ENCODE assay signal across 8 mouse cellular contexts in the genomic region with DNA sequence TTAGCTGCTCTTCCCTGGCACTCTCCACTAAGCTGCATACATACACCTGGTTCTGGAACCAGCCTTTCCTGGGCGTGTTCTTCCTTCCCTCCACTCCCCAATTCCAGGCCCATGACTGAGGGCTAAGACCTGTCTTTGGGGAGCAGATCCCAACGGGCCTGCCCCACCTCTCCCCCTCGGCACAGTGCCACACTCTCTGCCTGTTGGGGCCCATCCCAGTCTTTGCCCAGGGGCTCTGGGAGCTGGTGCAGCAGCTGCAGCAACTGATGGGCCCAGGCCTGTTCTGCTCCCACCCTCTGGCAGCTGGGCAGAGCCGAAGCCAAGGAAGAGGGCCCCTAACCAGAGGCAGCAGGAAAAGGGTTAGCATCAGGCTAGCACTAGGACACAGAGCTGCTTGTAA. TPM values are rescaled to one million over a fixed set of nuclear protein-coding genes. Genes with fewer than 3 reads are reported as not detected.
DNase-seq lines count a peak whose midpoint lies in the region; ATAC-seq lines count a peak whose summit lies in the region.

No protein-coding gene starts in this region.

- peaks cover 66% of the 10 kb centered on the region for H3K4me1 ChIP-seq in megakaryocyte, embryonic 14.5 days
- peaks cover 52% of the 10 kb centered on the region for H3K4me1 ChIP-seq in forebrain, embryonic 16.5 days (replicated peaks; ENCODE audit: control insufficient read depth, insufficient read depth, low read length)
- peaks cover 45% of the 10 kb centered on the region for H3K4me1 ChIP-seq in limb, embryonic 15.5 days
- peaks cover 43% of the 10 kb centered on the region for H3K4me1 ChIP-seq in stomach, embryonic 15.5 days

- WGBS in forebrain, embryonic 16.5 days: 7% methylated on average over 4 of the region's 4 CpGs
- WGBS in limb, embryonic 15.5 days: 7% methylated on average over 4 of the region's 4 CpGs
- 15% methylated on average over 4 of the region's 4 CpGs for WGBS in stomach, embryonic 15.5 days

- ATAC-seq in megakaryocyte, adult 5-6 weeks (ENCODE audit: poor library complexity, severe bottlenecking): no peak
- ATAC-seq in forebrain, embryonic 16.5 days: peak; percentile 29; the same call in 1 of the 2 replicates
- 0 out of 2 replicates have a peak, but pooled peaks have one; percentile 8 for ATAC-seq in limb, embryonic 15.5 days (ENCODE audit: insufficient number of reproducible peaks, low FRiP score, low TSS enrichment, low read depth)
- no peak for ATAC-seq in stomach, embryonic 15.5 days (ENCODE audit: insufficient read depth, low FRiP score, low read depth)

- H3K9ac ChIP-seq in forebrain, embryonic 16.5 days (replicated peaks; ENCODE audit: low read depth, low read length): peak overlapping the region; percentile 37; the same call in 1 of the 2 replicates
- peak overlapping the region; percentile 18; the same call in 1 of the 2 replicates for H3K9ac ChIP-seq in limb, embryonic 15.5 days
- H3K9ac ChIP-seq in stomach, embryonic 15.5 days: no peak overlapping the region

- peak overlapping the region; percentile 95 for H3K4me2 ChIP-seq in forebrain, embryonic 16.5 days (ENCODE audit: low read length)
- H3K4me2 ChIP-seq in limb, embryonic 15.5 days: peak overlapping the region; percentile 76
- peak overlapping the region; percentile 85 for H3K4me2 ChIP-seq in stomach, embryonic 15.5 days

- no peak for DNase-seq in ovary, adult 18-20 months (ENCODE audit: low spot score)
- DNase-seq in cerebellum, adult 8-10 months: no peak
- DNase-seq in left cerebral cortex, postnatal 25 days (ENCODE audit: low spot score in 2 of 2): no peak

- intact Hi-C loops in left cerebral cortex, postnatal 25 days (cut with DNase I): no loop called here

- H3K27ac ChIP-seq in forebrain, embryonic 16.5 days (ENCODE audit: low read length): 0 out of 2 replicates have a peak overlapping the region, but pooled peaks have one; percentile 26
- peak overlapping the region; percentile 94 for H3K27ac ChIP-seq in limb, embryonic 15.5 days
- H3K27ac ChIP-seq in stomach, embryonic 15.5 days: peak overlapping the region; percentile 83

- peaks cover 64% of the 10 kb centered on the region for H3K27me3 ChIP-seq in megakaryocyte, embryonic 14.5 days (replicated peaks)
- H3K27me3 ChIP-seq in forebrain, embryonic 16.5 days (replicated peaks; ENCODE audit: control insufficient read depth, insufficient read depth, low read length): peaks cover 3% of the 10 kb centered on the region; the same call in 1 of the 2 replicates
- no peaks in the 10 kb centered on the region for H3K27me3 ChIP-seq in limb, embryonic 15.5 days
- H3K27me3 ChIP-seq in stomach, embryonic 15.5 days (replicated peaks): no peaks in the 10 kb centered on the region

- H3K4me3 ChIP-seq in megakaryocyte, embryonic 14.5 days (replicated peaks): peak overlapping the region; percentile 38
- peak overlapping the region; percentile 70 for H3K4me3 ChIP-seq in forebrain, embryonic 16.5 days (replicated peaks; ENCODE audit: low read length)
- H3K4me3 ChIP-seq in limb, embryonic 15.5 days: peak overlapping the region; percentile 94
- peak overlapping the region; percentile 74 for H3K4me3 ChIP-seq in stomach, embryonic 15.5 days (replicated peaks)

- H3K36me3 ChIP-seq in megakaryocyte, embryonic 14.5 days (replicated peaks; ENCODE audit: low read length): peaks cover 13% of the 10 kb centered on the region
- H3K36me3 ChIP-seq in forebrain, embryonic 16.5 days (ENCODE audit: control insufficient read depth, insufficient read depth): no peaks in the 10 kb centered on the region
- H3K36me3 ChIP-seq in limb, embryonic 15.5 days: peaks cover 32% of the 10 kb centered on the region
- H3K36me3 ChIP-seq in stomach, embryonic 15.5 days: peaks cover 11% of the 10 kb centered on the region

- H3K9me3 ChIP-seq in megakaryocyte, embryonic 14.5 days: no peaks in the 10 kb centered on the region
- no peaks in the 10 kb centered on the region for H3K9me3 ChIP-seq in forebrain, embryonic 16.5 days (ENCODE audit: control insufficient read depth, low read length)
- H3K9me3 ChIP-seq in limb, embryonic 15.5 days: no peaks in the 10 kb centered on the region
- no peaks in the 10 kb centered on the region for H3K9me3 ChIP-seq in stomach, embryonic 15.5 days

RNA-seq across cellular contexts. Expression of a gene that starts 3.1 kb away (rescaled TPM):
- 1.0 and 2.6 TPM in 2 replicates for polyA plus RNA-seq in megakaryocyte, embryonic 14.5 days (2012; ENCODE audit: insufficient read depth, low replicate concordance)
- 0.11 and 0.54 TPM in 2 replicates for total RNA-seq in megakaryocyte, adult 5-6 weeks (2015)
- 0.57 and 0.73 TPM in 2 replicates for total RNA-seq in megakaryocyte, adult 5-6 weeks (2017)
- 8.1 and 8.2 TPM in 2 replicates for polyA plus RNA-seq in forebrain, embryonic 16.5 days (2015; fragmentation: Nextera tagmentation; extraction: Ambion mirVana)
- polyA plus RNA-seq in limb, embryonic 15.5 days (2015; fragmentation: Nextera tagmentation; extraction: Ambion mirVana): 50.7 and 52.7 TPM in 2 replicates
- 30.8 and 32.0 TPM in 2 replicates for polyA plus RNA-seq in stomach, embryonic 15.5 days (2015; fragmentation: Nextera tagmentation; extraction: Ambion mirVana)
- total RNA-seq in left cerebral cortex, postnatal 25 days (2021): 1 to 10 TPM; 1.6 to 2.1 TPM

RNA-seq across cellular contexts. Expression of a gene that starts 19.8 kb away (rescaled TPM):
- 1.1 and 21.3 TPM in 2 replicates for polyA plus RNA-seq in megakaryocyte, embryonic 14.5 days (2012; ENCODE audit: insufficient read depth, low replicate concordance)
- 43.9 and 48.7 TPM in 2 replicates for total RNA-seq in megakaryocyte, adult 5-6 weeks (2015)
- total RNA-seq in megakaryocyte, adult 5-6 weeks (2017): 50.6 and 51.6 TPM in 2 replicates
- 25.9 and 29.2 TPM in 2 replicates for polyA plus RNA-seq in forebrain, embryonic 16.5 days (2015; fragmentation: Nextera tagmentation; extraction: Ambion mirVana)
- 52.6 and 53.0 TPM in 2 replicates for polyA plus RNA-seq in limb, embryonic 15.5 days (2015; fragmentation: Nextera tagmentation; extraction: Ambion mirVana)
- 48.3 and 49.3 TPM in 2 replicates for polyA plus RNA-seq in stomach, embryonic 15.5 days (2015; fragmentation: Nextera tagmentation; extraction: Ambion mirVana)
- 1 to 10 TPM; 1.9 TPM for total RNA-seq in left cerebral cortex, postnatal 25 days (2021)

RNA-seq across cellular contexts. Expression of a gene that starts 31.5 kb away (rescaled TPM):
- 13.3 and 53.7 TPM in 2 replicates for polyA plus RNA-seq in megakaryocyte, embryonic 14.5 days (2012; ENCODE audit: insufficient read depth, low replicate concordance)
- total RNA-seq in megakaryocyte, adult 5-6 weeks (2015): 4.3 and 4.8 TPM in 2 replicates
- 4.1 and 4.9 TPM in 2 replicates for total RNA-seq in megakaryocyte, adult 5-6 weeks (2017)
- polyA plus RNA-seq in forebrain, embryonic 16.5 days (2015; fragmentation: Nextera tagmentation; extraction: Ambion mirVana): 6.9 and 8.3 TPM in 2 replicates
- 5.8 and 6.1 TPM in 2 replicates for polyA plus RNA-seq in limb, embryonic 15.5 days (2015; fragmentation: Nextera tagmentation; extraction: Ambion mirVana)
- 6.7 and 8.3 TPM in 2 replicates for polyA plus RNA-seq in stomach, embryonic 15.5 days (2015; fragmentation: Nextera tagmentation; extraction: Ambion mirVana)
- total RNA-seq in left cerebral cortex, postnatal 25 days (2021): 10 to 100 TPM in 1 of 2 experiments, 1 to 10 TPM in 1; 8.9 to 10.4 TPM

RNA-seq across cellular contexts. Expression of a gene that starts 43.6 kb away (rescaled TPM):
- 120 and 327 TPM in 2 replicates for polyA plus RNA-seq in megakaryocyte, embryonic 14.5 days (2012; ENCODE audit: insufficient read depth, low replicate concordance)
- 133 and 145 TPM in 2 replicates for total RNA-seq in megakaryocyte, adult 5-6 weeks (2015)
- total RNA-seq in megakaryocyte, adult 5-6 weeks (2017): 41.4 and 51.1 TPM in 2 replicates
- polyA plus RNA-seq in forebrain, embryonic 16.5 days (2015; fragmentation: Nextera tagmentation; extraction: Ambion mirVana): 399 and 428 TPM in 2 replicates
- polyA plus RNA-seq in limb, embryonic 15.5 days (2015; fragmentation: Nextera tagmentation; extraction: Ambion mirVana): 343 and 373 TPM in 2 replicates
- polyA plus RNA-seq in stomach, embryonic 15.5 days (2015; fragmentation: Nextera tagmentation; extraction: Ambion mirVana): 370 and 382 TPM in 2 replicates
- 100 to 1,000 TPM; 164 to 182 TPM for total RNA-seq in left cerebral cortex, postnatal 25 days (2021)

RNA-seq across cellular contexts. Expression of a gene that starts 47.0 kb away (rescaled TPM):
- polyA plus RNA-seq in megakaryocyte, embryonic 14.5 days (2012; ENCODE audit: insufficient read depth, low replicate concordance): not detected in 2 replicates
- total RNA-seq in megakaryocyte, adult 5-6 weeks (2015): not detected in 2 replicates
- total RNA-seq in megakaryocyte, adult 5-6 weeks (2017): not detected in 2 replicates
- not detected in 2 replicates for polyA plus RNA-seq in forebrain, embryonic 16.5 days (2015; fragmentation: Nextera tagmentation; extraction: Ambion mirVana)
- polyA plus RNA-seq in limb, embryonic 15.5 days (2015; fragmentation: Nextera tagmentation; extraction: Ambion mirVana): not detected in 2 replicates
- 0.03 TPM in 2 replicates for polyA plus RNA-seq in stomach, embryonic 15.5 days (2015; fragmentation: Nextera tagmentation; extraction: Ambion mirVana)
- under 1 TPM in 1 of 2 experiments, not detected in 1; 0.07 TPM for total RNA-seq in left cerebral cortex, postnatal 25 days (2021)

Comparison
In these comparisons a context has a peak if more than half of its experiments do, and no peak if none do; other contexts are left out.
1. H3K4me3 ChIP-seq: peak in every context shown above with its lines; median percentile 94 in limb, embryonic 15.5 days; 74 in stomach, embryonic 15.5 days; 70 in forebrain, embryonic 16.5 days; 38 in megakaryocyte, embryonic 14.5 days.
2. ATAC-seq: peak in forebrain, embryonic 16.5 days (single experiment) and limb, embryonic 15.5 days (single experiment); none in megakaryocyte, adult 5-6 weeks (single experiment) and stomach, embryonic 15.5 days (single experiment).
3. H3K27ac ChIP-seq: peak in every context shown above with its lines; median percentile 94 in limb, embryonic 15.5 days; 83 in stomach, embryonic 15.5 days; 26 in forebrain, embryonic 16.5 days.
4. Peak in every context shown above with its lines, with median percentiles within 50 percentile points of each other: H3K4me2 ChIP-seq.